12 mouse cellular contexts compared by ENCODE assay signal in genomic region chr9:91609457-91610166, GRCm38 (mm10).
DNase-seq lines count a peak whose midpoint lies in the region; ATAC-seq lines count a peak whose summit lies in the region.
"Had no signal": no experiment of that assay in that cellular context is flagged by ENCODE, and none has a peak within 500 bp of the region (broad histone marks: within the 10 kb centered on the region; RNA-seq: fewer than 3 reads in every experiment).

No protein-coding gene starts in this region.

- H3K9ac ChIP-seq in hindbrain, embryonic 16.5 days (ENCODE audit: low read depth, low read length), result no peak overlapping the region
- H3K9ac ChIP-seq in neural tube, embryonic 11.5 days (ENCODE audit: low read length), result no peak overlapping the region

- 57% methylated on average over 10 of the region's 10 CpGs for WGBS in embryonic facial prominence, embryonic 10.5 days
- WGBS in hindbrain, embryonic 16.5 days, result 42% methylated on average over 10 of the region's 10 CpGs
- WGBS in neural tube, embryonic 11.5 days, result 50% methylated on average over 10 of the region's 10 CpGs

- no peaks in the 10 kb centered on the region for H3K27me3 ChIP-seq in embryonic facial prominence, embryonic 10.5 days (replicated peaks; ENCODE audit: low read depth, poor library complexity, severe bottlenecking)
- no peaks in the 10 kb centered on the region for H3K27me3 ChIP-seq in hindbrain, embryonic 16.5 days (replicated peaks; ENCODE audit: control insufficient read depth, insufficient read depth, low read length)
- no peaks in the 10 kb centered on the region for H3K27me3 ChIP-seq in neural tube, embryonic 11.5 days (ENCODE audit: control insufficient read depth, insufficient read depth, low read length)

- H3K9me3 ChIP-seq in embryonic facial prominence, embryonic 10.5 days, result no peaks in the 10 kb centered on the region
- H3K9me3 ChIP-seq in hindbrain, embryonic 16.5 days (ENCODE audit: control insufficient read depth, low read length), result no peaks in the 10 kb centered on the region
- no peaks in the 10 kb centered on the region for H3K9me3 ChIP-seq in neural tube, embryonic 11.5 days (ENCODE audit: control insufficient read depth, low read length)

- no peaks in the 10 kb centered on the region for H3K36me3 ChIP-seq in embryonic facial prominence, embryonic 10.5 days (replicated peaks)
- no peaks in the 10 kb centered on the region for H3K36me3 ChIP-seq in hindbrain, embryonic 16.5 days (ENCODE audit: control insufficient read depth, insufficient read depth, low read length)
- no peaks in the 10 kb centered on the region for H3K36me3 ChIP-seq in neural tube, embryonic 11.5 days (ENCODE audit: control insufficient read depth, insufficient read depth, low read length)

- H3K4me1 ChIP-seq in embryonic facial prominence, embryonic 10.5 days, result no peaks in the 10 kb centered on the region
- H3K4me1 ChIP-seq in hindbrain, embryonic 16.5 days (ENCODE audit: control insufficient read depth, insufficient read depth, low read depth, low read length), result no peaks in the 10 kb centered on the region
- no peaks in the 10 kb centered on the region for H3K4me1 ChIP-seq in neural tube, embryonic 11.5 days (ENCODE audit: control insufficient read depth, insufficient read depth, low read length)

- peak; percentile 89 for ATAC-seq in hindbrain, embryonic 16.5 days
- ATAC-seq in neural tube, embryonic 11.5 days (ENCODE audit: insufficient read depth, low FRiP score, low TSS enrichment), result peak; percentile 71; the same call in 1 of the 2 replicates
- ATAC-seq in CD4-positive, CD25-positive, alpha-beta regulatory T cell, adult 4 months, result no peak

- H3K27ac ChIP-seq in embryonic facial prominence, embryonic 10.5 days (replicated peaks), result no peak overlapping the region
- no peak overlapping the region for H3K27ac ChIP-seq in hindbrain, embryonic 16.5 days (ENCODE audit: low read depth, low read length)
- H3K27ac ChIP-seq in neural tube, embryonic 11.5 days (ENCODE audit: low read depth, low read length), result no peak overlapping the region
- H3K27ac ChIP-seq: layer of hippocampus, adult 2 months had no signal

- DNase-seq in cerebellum, adult 11-12 months, result peak; percentile 10
- DNase-seq in cerebellum, adult 11 months, result no peak
- DNase-seq in embryonic facial prominence, embryonic 10.5 days (ENCODE audit: low spot score), result peak; percentile 15
- DNase-seq in neural tube, embryonic 11.5 days (ENCODE audit: low spot score), result no peak
- no peak for DNase-seq in gastrocnemius, adult 8-10 months (ENCODE audit: low spot score in 2 of 2)
- no peak for DNase-seq in testis, postnatal 10 days (ENCODE audit: low spot score)
- DNase-seq: adrenal gland, postnatal 25 days; liver; lung, postnatal 4 days had no signal

- 0 out of 2 replicates have a peak overlapping the region, but pooled peaks have one; percentile 14 for H3K4me2 ChIP-seq in hindbrain, embryonic 16.5 days (ENCODE audit: low read length)
- H3K4me2 ChIP-seq in neural tube, embryonic 11.5 days (ENCODE audit: low read depth), result no peak overlapping the region

- no peak overlapping the region for H3K4me3 ChIP-seq in embryonic facial prominence, embryonic 10.5 days
- H3K4me3 ChIP-seq in hindbrain, embryonic 16.5 days (ENCODE audit: low read length), result no peak overlapping the region
- H3K4me3 ChIP-seq in neural tube, embryonic 11.5 days (ENCODE audit: low read depth, low read length), result no peak overlapping the region
- H3K4me3 ChIP-seq: layer of hippocampus, adult 2 months had no signal

Comparison
In these comparisons a context has a peak if more than half of its experiments do, and no peak if none do; other contexts are left out.
1. DNase-seq: peak in cerebellum, adult 11-12 months (single experiment) and embryonic facial prominence, embryonic 10.5 days (single experiment); none in cerebellum, adult 11 months (single experiment), neural tube, embryonic 11.5 days (single experiment), gastrocnemius, adult 8-10 months (0 of 2) and testis, postnatal 10 days (single experiment).